Mouse (Mus musculus) limb, embryonic 14.5 days (tissue): ENCODE data around the gene Ctss. TPM values are rescaled to one million over a fixed set of nuclear protein-coding genes. Genes with fewer than 3 reads are reported as not detected.

Experiments used
- ATAC-seq: fragments of 200-750 bp; cut with Nextera tagmentation; 2 replicates; pipeline ENCODE4 v1.8.0; 2017; ENCODE audit warnings: low read depth, moderate number of reproducible peaks, moderate TSS enrichment; ENCODE audit not compliant: low FRiP score
- DNase-seq: peaks from one replicate; pipeline ENCODE4 v3.0.0-alpha.2; 2015; ENCODE audit warnings: low spot score
- H3K27ac ChIP-seq: fragments of 300-500 bp; sonication (generic); replicated peaks from 2 replicates; pipeline ENCODE4 v1.5.1; 2014; ENCODE audit warnings: low read depth, mild to moderate bottlenecking, low read length, moderate library complexity, mixed read lengths
- H3K27me3 ChIP-seq: fragments of 300-500 bp; sonication (generic); 2 replicates; pipeline ENCODE4 v1.6.1; 2014; ENCODE audit warnings: low read length, mixed read lengths; ENCODE audit not compliant: control insufficient read depth, insufficient read depth
- H3K36me3 ChIP-seq: fragments of 300-500 bp; sonication (generic); 2 replicates; pipeline ENCODE4 v1.6.1; 2014; ENCODE audit warnings: mild to moderate bottlenecking, low read length, moderate library complexity, mixed read lengths; ENCODE audit not compliant: control insufficient read depth, insufficient read depth
- H3K4me1 ChIP-seq: fragments of 300-500 bp; sonication (generic); 2 replicates; pipeline ENCODE4 v1.6.1; 2014; ENCODE audit warnings: antibody characterized with exemption, low read length, mixed read lengths; ENCODE audit not compliant: control insufficient read depth, insufficient read depth
- H3K4me2 ChIP-seq: fragments of 300-500 bp; sonication (generic); replicated peaks from 2 replicates; pipeline ENCODE4 v1.6.1; 2014; ENCODE audit warnings: low read depth, mild to moderate bottlenecking, low read length, moderate library complexity; ENCODE audit not compliant: severe bottlenecking
- H3K4me3 ChIP-seq: fragments of 300-500 bp; sonication (generic); replicated peaks from 2 replicates; pipeline ENCODE4 v1.5.1; 2014; ENCODE audit warnings: low read length
- H3K9ac ChIP-seq: fragments of 300-500 bp; sonication (generic); 2 replicates; pipeline ENCODE4 v1.6.1; 2014; ENCODE audit warnings: mild to moderate bottlenecking, low read depth, low read length, moderate library complexity; ENCODE audit not compliant: severe bottlenecking
- H3K9me3 ChIP-seq: fragments of 300-500 bp; sonication (generic); 2 replicates; pipeline ENCODE4 v1.6.1; 2016; ENCODE audit warnings: low read length; ENCODE audit not compliant: control insufficient read depth
- POLR2A ChIP-seq: fragments of 200-500 bp; IDR thresholded peaks from 2 replicates; pipeline ENCODE4 v1.8.0; 2012; ENCODE audit warnings: inconsistent platforms, mild to moderate bottlenecking, moderate library complexity, borderline replicate concordance; ENCODE audit not compliant: insufficient read depth, insufficient read length; ENCODE audit errors: extremely low read depth
- WGBS: fragments of 180-500 bp; shearing (Covaris S2); extraction: QIAGEN DNeasy Blood & Tissue Kit; methylation state at CpG from one replicate; pipeline ENCODE4 v1.1.7; 2014; 5-methylcytosine and 5-hydroxymethylcytosine counted together
- polyA plus RNA-seq, 2 experiments: library from polyadenylated mRNA; depleted of rRNA in 1 of 2; stranded (reverse) in 1 of 2; unstranded in 1 of 2; fragments of >200 nt; fragmentation: Nextera tagmentation in 1 of 2; extraction: Ambion mirVana in 1 of 2; gene quantifications; 2 replicates each; pipeline versions ENCODE4 v1.2.1 to v1.2.3; 2012 to 2014

The Ctss gene
- polyA plus RNA-seq, 2 experiments: 14.2 to 24.3 TPM

GRCm38 (mm10) chr3:95601287-95601686 lies 74.7 kb downstream of the Ctss start:
- no peak overlapping the region for H3K4me3 ChIP-seq
- 89% methylated on average over 3 of the region's 3 CpGs for WGBS
- H3K4me2 ChIP-seq: no peak overlapping the region
- DNase-seq: no peak
- TF ChIP-seq POLR2A: no peak
- no peaks in the 10 kb centered on the region for H3K9me3 ChIP-seq
- ATAC-seq: no peak
- peaks cover 8% of the 10 kb centered on the region; the same call in 1 of the 2 replicates for H3K36me3 ChIP-seq
- H3K9ac ChIP-seq: no peak overlapping the region
- no peak overlapping the region for H3K27ac ChIP-seq
- no peaks in the 10 kb centered on the region for H3K4me1 ChIP-seq
- no peaks in the 10 kb centered on the region for H3K27me3 ChIP-seq

Other genes with a start within 250 kb of the Ctss start
- gene Mindy1, start 245.4 kb upstream of the Ctss start, polyA plus RNA-seq (2012; rRNA removed): 45.8 and 57.9 TPM in 2 replicates
- 45.6 and 47.5 TPM in 2 replicates for gene Mindy1, start 245.4 kb upstream of the Ctss start, polyA plus RNA-seq (2014; fragmentation: Nextera tagmentation; extraction: Ambion mirVana)
- gene Prune1, start 244.7 kb upstream of the Ctss start, polyA plus RNA-seq (2012; rRNA removed): 31.5 and 38.0 TPM in 2 replicates
- gene Prune1, start 244.7 kb upstream of the Ctss start, polyA plus RNA-seq (2014; fragmentation: Nextera tagmentation; extraction: Ambion mirVana): 21.8 and 24.0 TPM in 2 replicates
- gene Anxa9, start 219.6 kb upstream of the Ctss start, polyA plus RNA-seq (2012; rRNA removed): 3.8 and 4.7 TPM in 2 replicates
- gene Anxa9, start 219.6 kb upstream of the Ctss start, polyA plus RNA-seq (2014; fragmentation: Nextera tagmentation; extraction: Ambion mirVana): 4.7 and 4.9 TPM in 2 replicates
- 183 TPM in 2 replicates for gene Cers2, start 212.0 kb upstream of the Ctss start, polyA plus RNA-seq (2012; rRNA removed)
- 140 and 155 TPM in 2 replicates for gene Cers2, start 212.0 kb upstream of the Ctss start, polyA plus RNA-seq (2014; fragmentation: Nextera tagmentation; extraction: Ambion mirVana)
- gene Setdb1, start 169.6 kb upstream of the Ctss start, polyA plus RNA-seq (2012; rRNA removed): 56.2 and 57.9 TPM in 2 replicates
- 44.2 and 51.7 TPM in 2 replicates for gene Setdb1, start 169.6 kb upstream of the Ctss start, polyA plus RNA-seq (2014; fragmentation: Nextera tagmentation; extraction: Ambion mirVana)
- 0.18 TPM in 1 of 2 replicates, not detected in the other for gene 4930558C23Rik, start 123.9 kb upstream of the Ctss start, polyA plus RNA-seq (2012; rRNA removed)
- gene 4930558C23Rik, start 123.9 kb upstream of the Ctss start, polyA plus RNA-seq (2014; fragmentation: Nextera tagmentation; extraction: Ambion mirVana): not detected in 2 replicates
- gene Arnt, start 92.4 kb upstream of the Ctss start, polyA plus RNA-seq (2012; rRNA removed): 57.1 and 70.3 TPM in 2 replicates
- gene Arnt, start 92.4 kb upstream of the Ctss start, polyA plus RNA-seq (2014; fragmentation: Nextera tagmentation; extraction: Ambion mirVana): 37.9 and 44.8 TPM in 2 replicates
- gene Ctsk, start 27.5 kb upstream of the Ctss start, polyA plus RNA-seq (2012; rRNA removed): 53.2 and 65.1 TPM in 2 replicates
- gene Ctsk, start 27.5 kb upstream of the Ctss start, polyA plus RNA-seq (2014; fragmentation: Nextera tagmentation; extraction: Ambion mirVana): 82.1 and 103 TPM in 2 replicates
- not detected in 2 replicates for gene Hormad1, start 32.9 kb downstream of the Ctss start, polyA plus RNA-seq (2012; rRNA removed)
- not detected in 2 replicates for gene Hormad1, start 32.9 kb downstream of the Ctss start, polyA plus RNA-seq (2014; fragmentation: Nextera tagmentation; extraction: Ambion mirVana)
- gene Golph3l, start 62.1 kb downstream of the Ctss start, polyA plus RNA-seq (2012; rRNA removed): 19.0 and 23.8 TPM in 2 replicates
- 32.2 and 34.7 TPM in 2 replicates for gene Golph3l, start 62.1 kb downstream of the Ctss start, polyA plus RNA-seq (2014; fragmentation: Nextera tagmentation; extraction: Ambion mirVana)
- 32.6 and 43.4 TPM in 2 replicates for gene Ensa, start 98.2 kb downstream of the Ctss start, polyA plus RNA-seq (2012; rRNA removed)
- gene Ensa, start 98.2 kb downstream of the Ctss start, polyA plus RNA-seq (2014; fragmentation: Nextera tagmentation; extraction: Ambion mirVana): 67.8 and 74.7 TPM in 2 replicates
- gene Mcl1, start 132.0 kb downstream of the Ctss start, polyA plus RNA-seq (2012; rRNA removed): 64.5 and 72.1 TPM in 2 replicates
- 67.8 and 73.5 TPM in 2 replicates for gene Mcl1, start 132.0 kb downstream of the Ctss start, polyA plus RNA-seq (2014; fragmentation: Nextera tagmentation; extraction: Ambion mirVana)
- 3.3 and 3.6 TPM in 2 replicates for gene Adamtsl4, start 161.1 kb downstream of the Ctss start, polyA plus RNA-seq (2012; rRNA removed)
- gene Adamtsl4, start 161.1 kb downstream of the Ctss start, polyA plus RNA-seq (2014; fragmentation: Nextera tagmentation; extraction: Ambion mirVana): 2.8 and 3.4 TPM in 2 replicates
- 16.2 and 21.9 TPM in 2 replicates for gene Ecm1, start 212.8 kb downstream of the Ctss start, polyA plus RNA-seq (2012; rRNA removed)
- gene Ecm1, start 212.8 kb downstream of the Ctss start, polyA plus RNA-seq (2014; fragmentation: Nextera tagmentation; extraction: Ambion mirVana): 11.8 and 12.5 TPM in 2 replicates
- 38.4 and 40.9 TPM in 2 replicates for gene Tars2, start 233.4 kb downstream of the Ctss start, polyA plus RNA-seq (2012; rRNA removed)
- gene Tars2, start 233.4 kb downstream of the Ctss start, polyA plus RNA-seq (2014; fragmentation: Nextera tagmentation; extraction: Ambion mirVana): 39.6 and 40.3 TPM in 2 replicates